Mouse (Mus musculus) erythroblast, embryonic 14.5 days (primary cell): ENCODE data around the gene Alpk1.
"Not testable (repeated sequence)": the region's sequence is repeated elsewhere in the genome, so short reads cannot be mapped to it uniquely, and the experiment has no call there.

Experiments used
- GATA1 ChIP-seq: IDR thresholded peaks from 2 replicates; pipeline ENCODE4 v1.6.1; 2012; ENCODE audit warnings: low read length, inconsistent platforms, mixed read lengths
- TAL1 ChIP-seq: IDR thresholded peaks from 3 replicates; pipeline ENCODE4 v1.6.1; 2012; ENCODE audit warnings: low read length, inconsistent platforms, mixed read lengths

GRCm38 (mm10) chr3:127783680-127784079 is 3.4 kb upstream of the Alpk1 start:
- TF ChIP-seq GATA1, TAL1: not testable (repeated sequence)
